Mouse (Mus musculus) hindbrain, embryonic 16.5 days (tissue): ENCODE results near the gene Glis1. TPM values are rescaled to one million over a fixed set of nuclear protein-coding genes. Genes with fewer than 3 reads are reported as not detected.

Source experiments
- ATAC-seq: fragments of 200-750 bp; cut with Nextera tagmentation; 2 replicates; pipeline ENCODE4 v1.8.0; 2017; ENCODE audit warnings: moderate TSS enrichment, moderate library complexity
- H3K27ac ChIP-seq: fragments of 300-500 bp; sonication (generic); 2 replicates; pipeline ENCODE4 v1.5.1; 2014; ENCODE audit warnings: low read depth, mild to moderate bottlenecking, control low read depth, low read length, moderate library complexity
- H3K27me3 ChIP-seq: fragments of 300-500 bp; sonication (generic); replicated peaks from 2 replicates; pipeline ENCODE4 v1.6.1; 2014; ENCODE audit warnings: low read length; ENCODE audit not compliant: control insufficient read depth, insufficient read depth
- H3K36me3 ChIP-seq: fragments of 300-500 bp; sonication (generic); 2 replicates; pipeline ENCODE4 v1.6.1; 2014; ENCODE audit warnings: mild to moderate bottlenecking, low read length, moderate library complexity, mixed read lengths; ENCODE audit not compliant: control insufficient read depth, insufficient read depth
- H3K4me1 ChIP-seq: fragments of 300-500 bp; sonication (generic); 2 replicates; pipeline ENCODE4 v1.6.1; 2014; ENCODE audit warnings: low read depth, low read length; ENCODE audit not compliant: control insufficient read depth, insufficient read depth
- H3K4me2 ChIP-seq: fragments of 300-500 bp; sonication (generic); 2 replicates; pipeline ENCODE4 v1.6.1; 2014; ENCODE audit warnings: mild to moderate bottlenecking, low read length, control low read depth, moderate library complexity
- H3K4me3 ChIP-seq: fragments of 300-500 bp; sonication (generic); 2 replicates; pipeline ENCODE4 v1.5.1; 2014; ENCODE audit warnings: mild to moderate bottlenecking, low read length, control low read depth, moderate library complexity
- H3K9ac ChIP-seq: fragments of 300-500 bp; sonication (generic); 2 replicates; pipeline ENCODE4 v1.6.1; 2014; ENCODE audit warnings: low read depth, mild to moderate bottlenecking, control low read depth, low read length, moderate library complexity
- H3K9me3 ChIP-seq: fragments of 300-500 bp; sonication (generic); 2 replicates; pipeline ENCODE4 v1.6.1; 2014; ENCODE audit warnings: mild to moderate bottlenecking, low read length, moderate library complexity; ENCODE audit not compliant: control insufficient read depth
- WGBS: fragments of 180-500 bp; shearing (Covaris S2); extraction: QIAGEN DNeasy Blood & Tissue Kit; methylation state at CpG from one replicate; pipeline ENCODE4 v1.1.7; 2014; 5-methylcytosine and 5-hydroxymethylcytosine counted together
- polyA plus RNA-seq: library from polyadenylated mRNA; unstranded; fragments of >200 nt; fragmentation: Nextera tagmentation; extraction: Ambion mirVana; gene quantifications from 2 replicates; pipeline ENCODE4 v1.2.1, GENCODE M21; 2015

The Glis1 gene
- polyA plus RNA-seq, 1 experiment from 2014 or later, result 1.3 TPM

GRCm38 (mm10) chr4:107546525-107546924, 112.1 kb downstream of the Glis1 start:
- no peaks in the 10 kb centered on the region for H3K9me3 ChIP-seq
- no peak overlapping the region for H3K9ac ChIP-seq
- no peaks in the 10 kb centered on the region for H3K36me3 ChIP-seq
- ATAC-seq, result peak; percentile 92
- no peak overlapping the region for H3K4me2 ChIP-seq
- peaks cover 2% of the 10 kb centered on the region; the same call in 1 of the 2 replicates for H3K4me1 ChIP-seq
- H3K4me3 ChIP-seq, result no peak overlapping the region
- 43% methylated on average over 8 of the region's 8 CpGs for WGBS
- no peaks in the 10 kb centered on the region for H3K27me3 ChIP-seq
- H3K27ac ChIP-seq, result peak overlapping the region; percentile 45; the same call in 1 of the 2 replicates

GRCm38 (mm10) chr4:107550096-107550495, 115.7 kb downstream of the Glis1 start:
- no peak for ATAC-seq
- Histone ChIP-seq H3K36me3 (no peaks in the 10 kb centered on the region), H3K27me3 (no peaks in the 10 kb centered on the region)

GRCm38 (mm10) chr4:107550546-107550945, 116.2 kb downstream of the Glis1 start:
- no peak overlapping the region for H3K9ac ChIP-seq
- ATAC-seq, result no peak
- no peaks in the 10 kb centered on the region for H3K27me3 ChIP-seq
- no peaks in the 10 kb centered on the region for H3K36me3 ChIP-seq
- H3K4me3 ChIP-seq, result no peak overlapping the region
- no peak overlapping the region for H3K4me2 ChIP-seq
- 82% methylated on average over 3 of the region's 3 CpGs for whole genome bisulfite sequencing
- H3K4me1 ChIP-seq, result peaks cover 2% of the 10 kb centered on the region; the same call in 1 of the 2 replicates
- peaks cover 1% of the 10 kb centered on the region; the same call in 1 of the 2 replicates for H3K9me3 ChIP-seq
- no peak overlapping the region for H3K27ac ChIP-seq

More at GRCm38 (mm10) chr4:107550096-107550495, 115.7 kb downstream of the Glis1 start:
- no peak overlapping the region for H3K9ac ChIP-seq
- H3K9me3 ChIP-seq, result no peaks in the 10 kb centered on the region
- H3K4me2 ChIP-seq, result no peak overlapping the region
- peaks cover 2% of the 10 kb centered on the region; the same call in 1 of the 2 replicates for H3K4me1 ChIP-seq
- H3K4me3 ChIP-seq, result no peak overlapping the region
- H3K27ac ChIP-seq, result no peak overlapping the region
- WGBS, result 82% methylated on average over 10 of the region's 10 CpGs

GRCm38 (mm10) chr4:107552696-107553095, 118.3 kb downstream of the Glis1 start:
- Histone ChIP-seq H3K4me1 (no peaks in the 10 kb centered on the region; the same call in 1 of the 2 replicates), H3K4me3 (no peak overlapping the region), H3K4me2 (no peak overlapping the region), H3K27ac (no peak overlapping the region), H3K9ac (no peak overlapping the region), H3K36me3 (no peaks in the 10 kb centered on the region), H3K27me3 (no peaks in the 10 kb centered on the region), H3K9me3 (peaks cover 3% of the 10 kb centered on the region; the same call in 1 of the 2 replicates)
- WGBS, result 76% methylated on average over 5 of the region's 5 CpGs
- no peak for ATAC-seq

- no peaks in the 10 kb centered on the region; the same call in 1 of the 2 replicates for H3K4me1 ChIP-seq
- H3K4me3 ChIP-seq, result no peak overlapping the region
- no peaks in the 10 kb centered on the region for H3K27me3 ChIP-seq
- no peak overlapping the region for H3K4me2 ChIP-seq
- 81% methylated on average over 5 of the region's 5 CpGs for WGBS
- H3K9me3 ChIP-seq, result peaks cover 3% of the 10 kb centered on the region; the same call in 1 of the 2 replicates
- H3K36me3 ChIP-seq, result no peaks in the 10 kb centered on the region
- H3K9ac ChIP-seq, result no peak overlapping the region
- no peak overlapping the region for H3K27ac ChIP-seq
- ATAC-seq, result no peak
Observed at GRCm38 (mm10) chr4:107553774-107554173, 119.4 kb downstream of the Glis1 start.

GRCm38 (mm10) chr4:107558801-107559200, 124.4 kb downstream of the Glis1 start:
- Histone ChIP-seq H3K4me2 (no peak overlapping the region), H3K4me1 (no peaks in the 10 kb centered on the region; the same call in 1 of the 2 replicates), H3K4me3 (no peak overlapping the region), H3K9ac (no peak overlapping the region), H3K27me3 (no peaks in the 10 kb centered on the region), H3K27ac (no peak overlapping the region), H3K9me3 (peaks cover 3% of the 10 kb centered on the region; the same call in 1 of the 2 replicates), H3K36me3 (no peaks in the 10 kb centered on the region)
- WGBS, result 61% methylated on average over 3 of the region's 3 CpGs
- no peak for ATAC-seq

- no peaks in the 10 kb centered on the region for H3K9me3 ChIP-seq
- WGBS, result 78% methylated on average over 2 of the region's 2 CpGs
- no peak overlapping the region for H3K9ac ChIP-seq
- no peak overlapping the region for H3K4me2 ChIP-seq
- H3K27ac ChIP-seq, result no peak overlapping the region
- H3K27me3 ChIP-seq, result no peaks in the 10 kb centered on the region
- H3K4me3 ChIP-seq, result no peak overlapping the region
- no peaks in the 10 kb centered on the region for H3K36me3 ChIP-seq
- H3K4me1 ChIP-seq, result no peaks in the 10 kb centered on the region; the same call in 1 of the 2 replicates
- no peak for ATAC-seq
Observed at GRCm38 (mm10) chr4:107561056-107561455, 126.7 kb downstream of the Glis1 start.

GRCm38 (mm10) chr4:107568159-107568558, 133.8 kb downstream of the Glis1 start:
- WGBS, result 69% methylated on average over 20 of the region's 21 CpGs
- no peaks in the 10 kb centered on the region for H3K9me3 ChIP-seq
- ATAC-seq, result no peak

GRCm38 (mm10) chr4:107568881-107569443, 134.6 kb downstream of the Glis1 start:
- H3K27me3 ChIP-seq, result no peaks in the 10 kb centered on the region; the same call in 1 of the 2 replicates
- H3K9me3 ChIP-seq, result no peaks in the 10 kb centered on the region
- 44% methylated on average over 7 of the region's 7 CpGs for WGBS

More at GRCm38 (mm10) chr4:107568159-107568558, 133.8 kb downstream of the Glis1 start:
- no peak overlapping the region for H3K4me2 ChIP-seq
- no peaks in the 10 kb centered on the region; the same call in 1 of the 2 replicates for H3K27me3 ChIP-seq
- H3K9ac ChIP-seq, result no peak overlapping the region
- H3K36me3 ChIP-seq, result no peaks in the 10 kb centered on the region
- no peak overlapping the region for H3K4me3 ChIP-seq
- H3K4me1 ChIP-seq, result peaks cover 7% of the 10 kb centered on the region
- H3K27ac ChIP-seq, result no peak overlapping the region

More at GRCm38 (mm10) chr4:107568881-107569443, 134.6 kb downstream of the Glis1 start:
- H3K27ac ChIP-seq, result no peak overlapping the region
- no peak overlapping the region for H3K4me2 ChIP-seq
- H3K4me1 ChIP-seq, result peaks cover 7% of the 10 kb centered on the region
- H3K9ac ChIP-seq, result no peak overlapping the region
- ATAC-seq, result no peak; the same call in 1 of the 2 replicates
- H3K36me3 ChIP-seq, result no peaks in the 10 kb centered on the region
- H3K4me3 ChIP-seq, result no peak overlapping the region
